ENCODE assay signal across 25 mouse cellular contexts in genomic region chr10:84081673-84082072, GRCm38 (mm10).
DNase-seq lines count a peak whose midpoint lies in the region; ATAC-seq and TF ChIP-seq lines count a peak whose summit lies in the region.
"Had no signal": no experiment of that assay in that cellular context is flagged by ENCODE, and none has a peak within 500 bp of the region (broad histone marks: within the 10 kb centered on the region; RNA-seq: fewer than 3 reads in every experiment).

No protein-coding gene starts in this region.

- no peak overlapping the region for H3K4me2 ChIP-seq in kidney, postnatal 0 days (ENCODE audit: low read length)
- no peak overlapping the region; the same call in 1 of the 2 replicates for H3K4me2 ChIP-seq in embryonic facial prominence, embryonic 13.5 days
- H3K4me2 ChIP-seq in limb, embryonic 14.5 days (replicated peaks; ENCODE audit: low read depth, low read length, severe bottlenecking), result no peak overlapping the region
- H3K4me2 ChIP-seq: hindbrain, embryonic 15.5 days; midbrain, embryonic 12.5 days had no signal

- no peak for TF ChIP-seq POLR2A in limb, embryonic 14.5 days (IDR thresholded peaks at IDR 0.05; ENCODE audit: borderline replicate concordance, extremely low read depth, insufficient read depth, insufficient read length)

- H3K9ac ChIP-seq in kidney, postnatal 0 days (ENCODE audit: low read depth, low read length), result no peak overlapping the region
- no peak overlapping the region for H3K9ac ChIP-seq in embryonic facial prominence, embryonic 13.5 days
- no peak overlapping the region for H3K9ac ChIP-seq in limb, embryonic 14.5 days (ENCODE audit: low read depth, low read length, severe bottlenecking)
- H3K9ac ChIP-seq: forebrain, postnatal 0 days; hindbrain, embryonic 15.5 days; midbrain, embryonic 12.5 days had no signal

- no peaks in the 10 kb centered on the region for H3K27me3 ChIP-seq in kidney, postnatal 0 days (ENCODE audit: insufficient read depth, low read length)
- peaks cover 23% of the 10 kb centered on the region for H3K27me3 ChIP-seq in embryonic facial prominence, embryonic 13.5 days
- no peaks in the 10 kb centered on the region for H3K27me3 ChIP-seq in limb, embryonic 14.5 days (ENCODE audit: control insufficient read depth, insufficient read depth, low read length)
- H3K27me3 ChIP-seq: hindbrain, embryonic 15.5 days; midbrain, embryonic 12.5 days had no signal

- H3K27ac ChIP-seq in kidney, postnatal 0 days, result no peak overlapping the region
- peak overlapping the region; percentile 56 for H3K27ac ChIP-seq in embryonic facial prominence, embryonic 13.5 days
- peak overlapping the region; percentile 54; the same call in 1 of the 2 replicates for H3K27ac ChIP-seq in limb, embryonic 14.5 days (replicated peaks; ENCODE audit: low read depth, low read length)
- H3K27ac ChIP-seq: heart, adult 2 months; hindbrain, embryonic 15.5 days; left cerebral cortex, adult 2 months; midbrain, embryonic 12.5 days had no signal

- no peak overlapping the region for H3K4me3 ChIP-seq in kidney, postnatal 0 days (replicated peaks; ENCODE audit: low read depth, low read length)
- H3K4me3 ChIP-seq in embryonic facial prominence, embryonic 13.5 days, result no peak overlapping the region
- no peak overlapping the region for H3K4me3 ChIP-seq in limb, embryonic 14.5 days (replicated peaks; ENCODE audit: low read length)
- H3K4me3 ChIP-seq: erythroblast, embryonic 14.5 days; heart, adult 2 months; hindbrain, embryonic 15.5 days; left cerebral cortex, adult 2 months; midbrain, embryonic 12.5 days had no signal

- H3K36me3 ChIP-seq in kidney, postnatal 0 days (ENCODE audit: insufficient read depth, low read length), result no peaks in the 10 kb centered on the region
- H3K36me3 ChIP-seq in embryonic facial prominence, embryonic 13.5 days, result no peaks in the 10 kb centered on the region
- no peaks in the 10 kb centered on the region for H3K36me3 ChIP-seq in limb, embryonic 14.5 days (ENCODE audit: control insufficient read depth, insufficient read depth, low read length)
- H3K36me3 ChIP-seq: hindbrain, embryonic 15.5 days; midbrain, embryonic 12.5 days had no signal

- 52% methylated on average over 6 of the region's 6 CpGs for WGBS in kidney, postnatal 0 days
- 11% methylated on average over 6 of the region's 6 CpGs for WGBS in embryonic facial prominence, embryonic 13.5 days
- 10% methylated on average over 6 of the region's 6 CpGs for WGBS in limb, embryonic 14.5 days

- no peak for TF ChIP-seq CTCF in kidney, postnatal 0 days (IDR thresholded peaks at IDR 0.05; ENCODE audit: low read depth)

- no peaks in the 10 kb centered on the region for H3K9me3 ChIP-seq in kidney, postnatal 0 days (replicated peaks; ENCODE audit: low read length)
- peaks cover 6% of the 10 kb centered on the region; the same call in 1 of the 2 replicates for H3K9me3 ChIP-seq in embryonic facial prominence, embryonic 13.5 days
- peaks cover 8% of the 10 kb centered on the region; the same call in 1 of the 2 replicates for H3K9me3 ChIP-seq in limb, embryonic 14.5 days (ENCODE audit: control insufficient read depth, low read length)
- H3K9me3 ChIP-seq: hindbrain, embryonic 15.5 days had no signal

- H3K4me1 ChIP-seq in kidney, postnatal 0 days (replicated peaks; ENCODE audit: insufficient read depth, low read length), result no peaks in the 10 kb centered on the region
- H3K4me1 ChIP-seq in embryonic facial prominence, embryonic 13.5 days, result peaks cover 24% of the 10 kb centered on the region
- peaks cover 20% of the 10 kb centered on the region for H3K4me1 ChIP-seq in limb, embryonic 14.5 days (ENCODE audit: control insufficient read depth, insufficient read depth, low read length)
- H3K4me1 ChIP-seq: hindbrain, embryonic 15.5 days; midbrain, embryonic 12.5 days had no signal

- no peak for ATAC-seq in kidney, postnatal 0 days (replicated peaks; ENCODE audit: low FRiP score, low read depth)
- no peak for ATAC-seq in embryonic facial prominence, embryonic 13.5 days (ENCODE audit: insufficient number of reproducible peaks, insufficient read depth, low FRiP score, low TSS enrichment, low read depth)
- peak; percentile 65; the same call in 1 of the 2 replicates for ATAC-seq in limb, embryonic 14.5 days (ENCODE audit: low FRiP score, low read depth)
- ATAC-seq: forebrain, postnatal 0 days had no signal

- DNase-seq in kidney, postnatal 0 days (ENCODE audit: low spot score), result peak; percentile 11
- no peak for DNase-seq in kidney, postnatal 14 days
- DNase-seq in embryo, embryonic 10 days (ENCODE audit: low spot score), result peak; percentile 46
- peak; percentile 52 for DNase-seq in limb, embryonic 14.5 days (ENCODE audit: low spot score)
- no peak for DNase-seq in cerebellum, adult 18-20 months
- DNase-seq in left cerebral cortex, adult 9 months (ENCODE audit: low spot score in 2 of 2), result no peak
- no peak for DNase-seq in natural killer cell, adult 2 months (ENCODE audit: low spot score in 2 of 2)
- DNase-seq: adrenal gland, adult 2 months; cerebellum, postnatal 25 days; forebrain, postnatal 0 days; gastrocnemius, postnatal 10 days; heart, adult 2 months; heart, postnatal 14 days; kidney, adult 11 months; kidney, postnatal 25 days; lung, adult 2 months; lung, postnatal 4 days; right cerebral cortex, adult 18-20 months; spleen, adult 18-20 months; thymus, adult 2 months had no signal

Comparison
In these comparisons a context has a peak if more than half of its experiments do, and no peak if none do; other contexts are left out.
1. DNase-seq: peak in kidney, postnatal 0 days (single experiment), embryo, embryonic 10 days (single experiment) and limb, embryonic 14.5 days (single experiment); none in kidney, postnatal 14 days (single experiment), cerebellum, adult 18-20 months (0 of 2), left cerebral cortex, adult 9 months (0 of 2) and natural killer cell, adult 2 months (0 of 2).